17 mouse cellular contexts compared by ENCODE assay signal in genomic region chr1:193966652-193967555, GRCm38 (mm10).
"Had no signal": no experiment of that assay in that cellular context is flagged by ENCODE, and none has a peak within 500 bp of the region (broad histone marks: within the 10 kb centered on the region; RNA-seq: fewer than 3 reads in every experiment).

No protein-coding gene starts in this region.

- H3K9ac ChIP-seq: limb, embryonic 13.5 days; liver, embryonic 12.5 days; liver, embryonic 15.5 days; lung, embryonic 15.5 days; neural tube, embryonic 12.5 days had no signal

- H3K27me3 ChIP-seq: liver, embryonic 12.5 days; liver, embryonic 15.5 days; lung, embryonic 15.5 days; neural tube, embryonic 12.5 days had no signal

- H3K9me3 ChIP-seq: limb, embryonic 10.5 days; limb, embryonic 13.5 days; liver, embryonic 12.5 days; liver, embryonic 15.5 days; lung, embryonic 15.5 days; neural tube, embryonic 12.5 days had no signal

- H3K27ac ChIP-seq: limb, embryonic 10.5 days; limb, embryonic 13.5 days; liver, embryonic 12.5 days; liver, embryonic 15.5 days; lung, embryonic 15.5 days; neural tube, embryonic 12.5 days had no signal

- ATAC-seq: liver, embryonic 12.5 days had no signal

- H3K4me1 ChIP-seq: liver, embryonic 12.5 days; liver, embryonic 15.5 days; neural tube, embryonic 12.5 days had no signal

- H3K4me3 ChIP-seq: limb, embryonic 10.5 days; limb, embryonic 13.5 days; liver, embryonic 12.5 days; liver, embryonic 15.5 days; lung, embryonic 15.5 days; neural tube, embryonic 12.5 days had no signal

- H3K36me3 ChIP-seq: limb, embryonic 10.5 days; limb, embryonic 13.5 days; liver, embryonic 12.5 days; liver, embryonic 15.5 days; lung, embryonic 15.5 days; neural tube, embryonic 12.5 days had no signal

- DNase-seq: kidney, adult 2 months; kidney, postnatal 14 days; kidney, postnatal 4 days; liver; lung, adult 18-20 months; lung, postnatal 10 days; lung, postnatal 36 days; midbrain, embryonic 14.5 days; right cerebral cortex, postnatal 4 days; thymus, postnatal 25 days had no signal

- H3K4me2 ChIP-seq: limb, embryonic 13.5 days; liver, embryonic 12.5 days; liver, embryonic 15.5 days; lung, embryonic 15.5 days; midbrain, embryonic 11.5 days; neural tube, embryonic 12.5 days had no signal
